Mouse (Mus musculus) gastrocnemius, adult 18-20 months (tissue): Measurements from ENCODE around the gene 1700013G24Rik. TPM values are rescaled to one million over a fixed set of nuclear protein-coding genes. Genes with fewer than 3 reads are reported as not detected.
A peak's percentile ranks its signal among the peaks of the same experiment; 100 is the strongest.
"Not testable (repeated sequence)": the region's sequence is repeated elsewhere in the genome, so short reads cannot be mapped to it uniquely, and the experiment has no call there.

Experiments
- DNase-seq: peaks from one replicate; pipeline ENCODE4 v3.0.0; 2021; ENCODE audit warnings: low spot score
- long read RNA-seq, 2 experiments: library from polyadenylated mRNA; stranded (forward); transcript quantifications; one replicate each; pipeline ENCODE4 v2.0.0; 2021
- total RNA-seq, 2 experiments: library from RNA; stranded (reverse); gene quantifications; 2 replicates each; pipeline ENCODE4 v1.2.3; 2021

The 1700013G24Rik gene
- total RNA-seq: not detected
- long read RNA-seq, experiment 1: 0 reads
- long read RNA-seq, experiment 2: 0 reads

DNA sequence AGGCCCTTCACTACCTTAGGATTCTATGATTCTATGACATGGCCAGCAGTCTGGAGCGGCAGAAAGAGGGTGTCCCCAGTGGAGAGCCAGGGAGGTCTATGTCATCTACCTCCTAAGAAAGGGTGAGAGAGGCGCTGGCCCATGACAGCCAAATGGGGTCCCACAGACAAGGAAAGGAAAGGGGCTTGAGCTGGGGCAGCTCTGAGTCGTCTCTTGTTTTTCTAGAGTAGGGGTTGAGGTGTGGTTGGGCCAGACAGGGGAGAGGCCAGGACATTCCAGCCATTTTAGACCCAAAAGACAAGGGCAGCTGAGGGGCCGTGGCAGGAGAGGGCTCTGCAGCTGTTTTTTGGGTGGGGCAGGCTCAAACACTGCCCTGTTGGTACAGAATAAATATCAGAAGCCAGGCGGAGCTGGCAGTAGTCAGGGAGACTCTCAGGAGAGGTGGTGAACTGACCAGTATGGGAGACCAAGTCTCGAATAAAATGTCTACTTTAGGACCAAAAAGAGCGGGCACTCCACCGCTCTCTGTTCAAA, at the start of gene 1700013G24Rik:
TSS of gene 1700013G24Rik (plus strand) at position 51 of the 534 bp plus-strand sequence.
- DNase-seq: no peak

GRCm38 (mm10) chr4:137405571-137405970, 47.5 kb upstream of the 1700013G24Rik start:
- no peak for DNase-seq

DNA sequence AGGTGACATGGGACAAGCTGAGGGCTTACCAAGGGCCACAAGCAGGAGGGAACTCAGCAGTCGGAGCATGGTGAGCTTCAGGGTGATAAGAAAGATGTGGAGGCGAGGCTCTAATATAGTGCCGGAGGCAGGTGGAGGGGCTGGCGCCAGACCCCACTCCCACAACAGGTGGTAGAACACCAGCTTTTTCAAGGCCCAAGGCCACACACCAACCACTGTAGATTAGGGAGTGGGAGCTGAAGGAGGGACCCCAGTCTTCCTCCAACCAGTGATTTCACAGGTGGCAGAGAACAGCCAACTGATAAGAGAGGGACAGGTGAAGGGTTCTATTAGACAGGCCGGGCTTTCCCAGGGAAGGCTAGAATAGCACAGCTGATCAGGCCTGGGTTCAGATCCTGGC, 43.4 kb upstream of the 1700013G24Rik start, which contains the start of gene Cela3a:
TSS of gene Cela3a (minus strand) at position 101 of the 400 bp plus-strand sequence.
- no peak for DNase-seq

DNA sequence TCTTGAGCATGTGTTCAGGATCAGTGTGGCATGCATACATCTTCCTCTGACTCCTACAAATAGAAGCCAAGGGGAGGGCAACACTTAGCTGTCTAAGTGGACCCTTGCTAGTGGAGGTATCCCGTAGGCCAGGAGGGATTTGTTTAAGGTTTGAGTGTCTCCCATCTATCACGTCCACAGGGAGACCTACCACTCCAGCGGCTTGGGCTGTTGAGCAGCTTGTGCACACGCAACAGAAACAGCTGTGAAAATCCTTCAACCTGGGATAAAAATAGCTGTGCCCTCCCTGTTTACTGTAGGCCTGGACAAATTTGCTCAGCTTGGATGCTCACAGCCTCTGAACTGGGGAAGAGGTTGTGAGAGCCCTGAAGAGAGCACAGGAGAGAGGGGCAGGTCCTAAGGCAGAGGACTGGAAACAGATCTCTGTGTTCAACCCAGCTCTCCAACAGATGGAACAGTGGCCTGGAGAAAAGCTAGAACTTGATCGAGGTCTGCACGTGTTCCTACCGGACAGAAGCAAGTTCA, 40.8 kb upstream of the 1700013G24Rik start:
- peak; percentile 33 for DNase-seq

GRCm38 (mm10) chr4:137414936-137415335, 38.1 kb upstream of the 1700013G24Rik start:
- no peak for DNase-seq

- no peak for DNase-seq
Observed at GRCm38 (mm10) chr4:137417712-137418564, 35.1 kb upstream of the 1700013G24Rik start.

DNA sequence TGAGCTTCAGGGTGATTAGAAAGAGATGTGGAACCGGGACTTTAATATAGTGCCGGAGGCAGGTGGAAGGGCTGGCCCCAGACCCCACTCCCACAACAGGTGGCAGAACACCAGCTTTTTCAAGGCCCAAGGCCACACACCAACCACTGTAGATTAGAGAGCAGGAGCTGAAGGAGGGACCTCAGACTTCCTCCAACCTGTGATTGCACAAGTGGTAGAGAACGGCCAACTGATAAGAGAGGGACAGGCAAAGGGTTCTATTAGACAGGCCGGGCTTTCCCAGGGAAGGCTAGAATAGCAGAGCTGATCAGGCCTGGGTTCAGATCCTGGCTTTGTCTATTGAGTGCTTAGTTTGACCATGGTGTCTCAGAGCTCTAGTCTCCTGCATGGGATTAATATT, 22.6 kb upstream of the 1700013G24Rik start, which contains the start of gene Cela3b:
TSS of gene Cela3b (minus strand) at position 39 of the 400 bp plus-strand sequence.
- DNase-seq: no peak

DNA sequence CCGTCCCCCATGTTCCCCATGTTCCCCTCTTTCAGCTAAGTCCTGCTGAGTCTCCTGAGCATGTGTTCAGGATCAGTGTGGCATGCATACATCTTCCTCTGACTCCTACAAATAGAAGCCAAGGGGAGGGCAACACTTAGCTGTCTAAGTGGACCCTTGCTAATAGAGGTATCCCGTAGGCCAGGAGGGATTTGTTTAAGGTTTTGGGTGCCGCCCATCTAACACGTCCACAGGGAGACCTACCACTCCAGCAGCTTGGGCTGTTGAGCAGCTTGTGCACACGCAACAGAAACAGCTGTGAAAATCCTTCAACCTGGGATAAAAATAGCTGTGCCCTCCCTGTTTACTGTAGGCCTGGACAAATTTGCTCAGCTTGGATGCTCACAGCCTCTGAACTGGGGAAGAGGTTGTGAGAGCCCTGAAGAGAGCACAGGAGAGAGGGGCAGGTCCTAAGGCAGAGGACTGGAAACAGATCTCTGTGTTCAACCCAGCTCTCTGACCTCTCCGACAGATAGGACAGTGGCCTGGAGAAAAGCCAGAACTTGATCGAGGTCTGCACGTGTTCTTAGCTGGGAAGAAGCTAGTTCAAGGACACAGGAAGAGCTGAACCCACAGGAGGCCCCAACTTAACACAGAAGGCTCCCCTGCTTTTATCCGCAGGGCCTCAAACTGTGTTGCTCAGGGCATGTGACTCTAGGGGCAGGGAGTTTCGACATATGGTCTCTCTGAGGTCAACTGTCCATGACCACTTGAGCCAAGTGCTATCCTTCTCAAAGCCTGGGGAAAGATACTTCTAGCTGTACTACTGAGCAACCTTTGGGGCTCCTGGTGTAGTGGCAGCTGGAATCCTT, 20.2 kb upstream of the 1700013G24Rik start:
- not testable (repeated sequence) for DNase-seq

DNA sequence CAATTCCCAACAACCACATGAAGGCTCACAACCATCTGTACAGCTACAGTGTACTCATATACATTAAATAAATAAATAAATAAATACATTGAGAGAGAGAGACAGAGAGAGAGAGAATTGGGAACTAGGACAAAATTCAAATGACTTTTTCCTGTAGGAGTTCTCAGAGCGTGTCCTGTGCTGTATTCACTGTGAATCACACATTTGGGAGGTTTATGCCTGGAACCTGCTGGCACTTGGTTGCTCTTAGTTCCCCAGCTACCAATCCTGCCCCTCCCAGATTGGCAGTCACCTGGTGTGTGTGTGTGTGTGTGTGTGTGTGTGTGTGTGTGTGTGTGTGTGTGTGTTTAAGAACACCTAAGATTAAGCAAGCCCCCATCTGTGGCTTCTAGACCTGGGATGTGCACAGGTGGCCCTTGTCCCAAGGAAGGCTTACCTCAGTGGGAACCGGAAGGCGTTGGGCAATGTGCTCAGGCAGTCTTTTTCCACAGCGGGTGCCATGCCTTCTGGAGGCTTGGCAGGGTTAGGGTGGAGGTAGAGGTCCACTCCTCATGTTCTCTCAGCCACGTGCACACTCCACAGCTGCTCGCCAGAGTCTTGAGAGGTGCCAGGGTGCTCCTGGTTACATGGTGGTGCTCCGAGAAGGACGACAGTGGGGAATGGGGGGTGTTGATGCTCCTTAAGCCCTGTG, 16.0 kb upstream of the 1700013G24Rik start:
- peak; percentile 36 for DNase-seq

DNA sequence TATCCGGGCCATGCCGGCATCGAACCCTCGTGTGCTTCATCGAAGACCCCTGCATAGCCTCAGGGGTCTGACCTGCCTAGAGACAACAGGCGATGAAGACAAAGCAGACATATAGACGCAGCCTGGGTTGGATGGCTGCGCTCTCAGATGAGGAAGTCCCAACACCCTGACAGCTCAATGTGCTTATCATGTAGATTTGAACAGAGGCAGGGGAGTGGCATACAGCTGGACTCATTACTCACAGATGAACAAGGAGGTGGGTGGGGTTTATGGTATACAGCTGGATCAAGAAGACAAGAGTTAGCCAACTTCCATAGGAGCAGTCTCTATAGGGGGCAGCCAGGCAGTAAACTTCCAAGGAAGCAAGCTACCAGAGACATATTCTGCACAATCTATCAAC, 14.2 kb upstream of the 1700013G24Rik start:
- DNase-seq: no peak

GRCm38 (mm10) chr4:137441332-137441731, 11.8 kb upstream of the 1700013G24Rik start:
- DNase-seq: no peak

DNA sequence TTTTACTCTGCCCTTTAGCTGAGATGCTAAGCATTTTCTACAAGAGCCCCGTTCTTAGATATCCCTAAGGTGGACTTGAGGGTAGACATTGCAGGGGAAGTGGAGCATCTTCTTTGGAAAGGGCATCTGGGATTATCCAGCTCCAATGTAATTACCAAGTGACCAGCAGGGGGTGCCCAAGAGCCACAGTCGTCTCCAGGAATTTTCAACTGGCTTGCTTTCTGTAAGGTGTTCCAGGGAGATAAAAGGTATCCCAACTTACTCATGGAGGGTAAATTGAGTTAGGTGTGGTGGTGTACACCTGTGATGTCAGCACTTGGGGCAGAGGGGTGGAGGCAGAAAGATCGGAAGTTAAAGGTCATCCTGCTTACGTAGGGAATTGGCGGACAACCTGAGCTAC, 9.5 kb upstream of the 1700013G24Rik start:
- DNase-seq: peak; percentile 80

- DNase-seq: no peak
Observed at GRCm38 (mm10) chr4:137445881-137446280, 7.2 kb upstream of the 1700013G24Rik start.

- peak; percentile 39 for DNase-seq
Observed at GRCm38 (mm10) chr4:137447363-137448196, 5.5 kb upstream of the 1700013G24Rik start.

DNA sequence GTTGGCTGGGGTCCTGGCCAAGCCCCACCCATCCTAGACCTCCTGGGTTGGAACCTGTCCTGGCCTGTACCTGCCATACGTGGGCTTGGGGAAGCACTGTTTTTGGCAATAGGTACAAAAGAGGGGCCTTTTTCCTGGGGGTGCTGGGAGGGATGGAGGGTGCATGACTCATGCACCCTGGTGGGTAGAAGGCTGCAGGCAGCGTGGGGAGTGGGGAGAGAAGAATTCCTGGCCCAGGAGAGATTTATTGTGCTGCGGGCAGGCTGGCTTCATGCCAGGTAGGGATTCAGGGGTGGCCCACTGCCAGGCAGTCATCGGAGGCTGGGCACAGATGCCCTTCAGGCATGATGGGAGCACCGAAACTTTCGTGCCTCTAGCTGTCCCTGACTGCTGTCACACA, 4.9 kb upstream of the 1700013G24Rik start:
- DNase-seq: no peak

- no peak for DNase-seq
Observed at GRCm38 (mm10) chr4:137448641-137449040, 4.4 kb upstream of the 1700013G24Rik start.

- no peak for DNase-seq
Observed at GRCm38 (mm10) chr4:137449132-137449531, 4.0 kb upstream of the 1700013G24Rik start.

DNA sequence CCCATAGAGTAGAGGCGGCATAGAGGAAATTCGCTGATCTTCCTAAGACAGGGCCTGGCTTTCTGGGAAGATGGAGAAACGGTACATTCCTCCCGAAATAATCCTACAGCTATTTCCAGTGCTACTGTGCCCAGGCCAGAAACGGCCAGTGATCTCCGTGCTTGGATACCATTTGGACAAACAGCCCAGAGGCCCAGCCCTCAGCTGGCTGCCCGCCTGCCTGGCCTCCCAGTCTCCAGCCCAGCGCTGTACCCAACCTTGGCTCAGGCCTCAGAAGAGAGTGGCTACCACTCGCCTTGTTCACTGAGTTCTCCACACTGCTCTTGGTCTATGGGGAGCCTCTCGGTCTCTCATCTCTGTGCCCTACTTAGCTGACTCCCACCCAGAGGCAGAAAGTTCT, 3.4 kb upstream of the 1700013G24Rik start:
- peak; percentile 56 for DNase-seq

DNA sequence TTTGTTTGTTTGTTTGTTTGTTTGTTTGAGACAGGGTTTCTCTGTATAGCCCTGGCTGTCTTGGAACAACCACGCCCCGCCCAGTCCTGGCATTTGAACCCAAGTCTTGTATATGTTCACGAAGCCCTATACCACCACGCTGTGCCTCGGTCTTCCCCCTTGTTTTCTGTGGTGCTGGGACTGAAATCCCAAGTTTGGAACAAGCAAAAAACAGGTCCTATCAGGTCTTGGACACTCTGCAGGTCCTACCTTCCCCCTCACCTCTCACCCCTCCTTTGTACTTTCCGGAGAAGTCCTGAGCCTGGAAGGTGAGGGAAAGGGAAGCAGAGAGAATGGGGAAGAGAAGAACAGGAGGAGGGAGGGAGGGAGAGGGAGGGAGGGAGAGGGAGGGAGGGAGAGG, 894 bp upstream of the 1700013G24Rik start:
- no peak for DNase-seq

DNA sequence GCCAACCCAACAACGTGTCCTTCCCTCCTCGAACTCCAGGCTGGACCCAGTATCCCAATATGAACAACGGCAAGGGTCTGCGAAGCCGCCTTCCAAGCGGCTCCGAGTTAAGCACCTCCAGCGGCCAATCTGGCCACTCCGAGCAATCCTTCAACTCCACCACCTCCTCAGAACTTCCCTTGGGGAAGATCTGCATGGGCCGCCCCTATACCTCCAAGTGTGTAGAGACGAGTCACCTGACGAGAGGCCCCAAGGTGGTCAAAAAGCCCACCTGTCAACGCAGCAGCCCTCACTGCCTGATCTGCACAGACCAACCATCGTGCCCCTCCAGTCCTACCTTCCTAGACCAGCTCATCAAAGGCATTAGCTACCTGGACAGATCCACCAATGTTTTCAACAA, 1.5 kb downstream of the 1700013G24Rik start:
- DNase-seq: no peak
